Mouse (Mus musculus): ENCODE results near the gene Tmem239. TPM values are rescaled to one million over a fixed set of nuclear protein-coding genes. Genes with fewer than 3 reads are reported as not detected.

The Tmem239 gene
- polyA plus RNA-seq, 1 experiment: not detected

DNA sequence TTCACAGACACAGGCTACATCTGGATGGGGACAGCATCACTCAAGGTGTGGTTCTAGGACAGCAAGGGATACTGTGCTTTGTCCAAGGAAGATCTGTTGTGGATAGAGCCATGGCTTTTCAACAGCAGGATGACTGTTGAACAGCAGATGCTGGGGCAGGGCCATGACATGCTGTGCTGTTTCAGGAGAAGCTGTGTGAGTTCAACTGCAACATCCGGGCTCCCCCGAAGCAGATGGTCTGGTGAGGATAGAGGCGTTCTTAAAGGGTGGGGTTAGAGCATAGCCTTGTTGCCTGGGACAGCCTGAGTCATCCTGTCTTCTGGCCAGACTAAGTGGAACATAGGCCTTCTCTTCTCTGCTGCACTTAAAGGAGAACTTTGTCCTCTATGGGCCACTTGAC is 32.6 kb downstream of the Tmem239 start:
- TF ChIP-seq CTCF (IDR thresholded peaks at IDR 0.05; ENCODE audit: borderline replicate concordance, extremely low read depth, insufficient read depth, insufficient read length) (no peak), POLR2A (IDR thresholded peaks at IDR 0.05; ENCODE audit: borderline replicate concordance, extremely low read depth, insufficient read depth, insufficient read length, poor library complexity, severe bottlenecking) (no peak)

DNA sequence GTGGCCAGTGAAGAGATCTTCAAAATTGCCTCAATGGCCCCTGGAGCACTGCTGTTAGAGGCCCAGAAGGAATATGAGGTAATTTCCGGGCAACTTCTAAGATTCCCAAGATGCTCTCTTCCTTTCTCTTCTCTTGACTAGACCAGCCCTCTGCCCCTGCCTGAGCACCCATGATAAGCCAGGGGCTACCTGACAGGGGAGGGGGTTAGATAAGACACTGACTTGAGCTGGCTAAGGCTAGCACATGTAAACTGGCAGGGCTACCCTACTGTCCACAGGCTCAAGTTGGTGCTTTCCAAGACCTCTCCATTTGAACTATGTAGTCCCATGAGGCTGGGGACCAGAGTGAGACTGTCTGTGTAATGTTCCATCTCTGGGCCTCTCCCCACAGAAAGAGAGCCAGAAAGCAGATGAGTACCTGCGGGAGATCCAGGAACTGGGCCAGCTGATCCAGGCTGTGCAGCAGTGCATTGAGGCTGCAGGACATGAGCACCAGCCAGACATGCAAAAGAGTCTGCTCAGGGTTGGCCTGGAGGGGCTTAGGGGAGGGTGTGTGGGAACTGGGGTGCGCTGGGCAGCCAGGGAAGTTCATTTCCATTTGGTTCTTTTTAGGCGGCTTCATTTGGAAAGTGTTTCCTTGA is 33.7 kb downstream of the Tmem239 start:
- TF ChIP-seq POLR2A (IDR thresholded peaks at IDR 0.05; ENCODE audit: borderline replicate concordance, extremely low read depth, insufficient read depth, insufficient read length, poor library complexity, severe bottlenecking): no peak
- no peak for TF ChIP-seq CTCF (IDR thresholded peaks at IDR 0.05; ENCODE audit: borderline replicate concordance, extremely low read depth, insufficient read depth, insufficient read length)
- DNase-seq (ENCODE audit: low read depth): no peak

More for the DNA sequence above, 32.6 kb downstream of the Tmem239 start:
- no peak for DNase-seq (ENCODE audit: low read depth)

DNA sequence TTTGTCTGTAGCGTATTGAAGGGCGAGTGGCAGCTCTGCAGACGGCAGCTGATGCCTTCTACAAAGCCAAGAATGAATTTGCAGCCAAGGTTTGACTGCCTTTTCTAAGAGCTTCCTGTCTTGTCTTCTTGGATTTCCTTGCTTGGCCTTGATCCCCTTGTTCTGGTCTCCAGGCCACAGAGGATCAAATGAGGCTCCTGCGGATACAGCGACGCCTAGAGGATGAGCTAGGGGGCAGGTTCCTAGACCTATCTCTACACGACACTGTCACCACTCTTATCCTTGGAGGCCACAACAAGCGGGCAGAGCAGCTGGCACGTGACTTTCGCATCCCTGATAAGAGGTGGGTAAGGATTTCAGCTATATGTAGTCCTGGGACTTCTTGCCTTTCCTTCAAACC is 35.9 kb downstream of the Tmem239 start:
- TF ChIP-seq CTCF (IDR thresholded peaks at IDR 0.05; ENCODE audit: borderline replicate concordance, extremely low read depth, insufficient read depth, insufficient read length): no peak
- DNase-seq (ENCODE audit: low read depth): no peak

DNA sequence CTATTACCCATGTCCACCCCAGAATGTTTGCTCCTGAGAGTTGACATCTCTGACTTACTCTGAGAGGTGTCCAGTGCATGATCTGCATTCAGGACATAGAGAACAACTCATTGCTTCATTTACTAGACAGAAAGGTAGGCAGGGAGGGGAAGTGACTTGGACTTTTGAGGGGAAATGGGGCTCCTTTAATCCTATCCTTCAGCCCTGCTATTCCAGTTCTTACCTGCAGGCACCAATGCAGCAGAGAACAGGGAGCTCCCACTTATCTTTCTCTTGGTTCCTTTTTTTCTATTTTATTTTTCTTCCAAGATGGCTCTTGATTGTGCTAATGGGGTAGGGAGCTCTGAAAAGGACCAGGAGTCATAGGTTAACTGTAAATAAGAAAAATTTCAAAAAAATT is 42.2 kb downstream of the Tmem239 start:
- DNase-seq (ENCODE audit: low read depth): no peak
- TF ChIP-seq POLR2A (IDR thresholded peaks at IDR 0.05; ENCODE audit: borderline replicate concordance, extremely low read depth, insufficient read depth, insufficient read length, poor library complexity, severe bottlenecking) (no peak), CTCF (IDR thresholded peaks at IDR 0.05; ENCODE audit: borderline replicate concordance, extremely low read depth, insufficient read depth, insufficient read length) (no peak; the same call in 1 of the 2 replicates)

DNA sequence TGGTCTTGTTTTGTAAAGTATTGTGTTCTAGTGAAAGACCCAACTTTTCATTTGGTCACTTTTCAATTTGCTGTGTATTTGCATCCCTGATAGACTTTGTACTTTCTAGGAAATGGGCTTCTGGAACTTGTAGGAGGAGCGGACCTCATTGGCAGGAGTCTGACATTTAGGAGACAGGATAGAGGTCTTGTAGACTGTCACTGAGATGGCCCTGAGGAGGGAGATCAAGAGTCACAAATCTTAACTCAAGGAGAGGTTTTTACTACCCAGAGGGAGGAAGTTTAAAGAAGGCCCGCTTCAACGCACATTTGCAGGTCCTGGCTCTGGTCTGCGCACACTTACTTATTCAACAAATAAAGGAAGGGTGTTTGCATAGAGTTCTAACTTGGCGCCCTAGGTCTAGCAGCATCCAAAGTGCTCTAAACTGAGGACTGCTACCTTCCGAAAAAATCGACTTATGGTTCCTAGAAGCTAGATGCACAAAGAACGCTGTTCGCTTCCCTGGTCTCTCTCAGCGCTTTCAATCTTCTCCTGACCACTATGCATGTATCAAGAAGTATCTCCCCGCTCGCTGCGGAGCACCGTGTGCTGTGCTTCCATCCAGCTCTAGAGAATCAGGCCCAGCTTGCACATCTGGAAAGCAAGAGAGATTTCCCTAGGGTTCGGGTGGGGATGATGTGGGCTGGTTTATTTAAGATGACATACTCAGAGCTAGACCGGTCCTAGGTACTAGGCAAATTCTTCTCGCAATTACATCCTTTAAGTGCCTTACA is 42.9 kb downstream of the Tmem239 start:
- peak; percentile 39 for DNase-seq (ENCODE audit: low read depth)
- no peak for TF ChIP-seq CTCF (IDR thresholded peaks at IDR 0.05; ENCODE audit: borderline replicate concordance, extremely low read depth, insufficient read depth, insufficient read length)
- no peak for TF ChIP-seq POLR2A (IDR thresholded peaks at IDR 0.05; ENCODE audit: borderline replicate concordance, extremely low read depth, insufficient read depth, insufficient read length, poor library complexity, severe bottlenecking)

DNA sequence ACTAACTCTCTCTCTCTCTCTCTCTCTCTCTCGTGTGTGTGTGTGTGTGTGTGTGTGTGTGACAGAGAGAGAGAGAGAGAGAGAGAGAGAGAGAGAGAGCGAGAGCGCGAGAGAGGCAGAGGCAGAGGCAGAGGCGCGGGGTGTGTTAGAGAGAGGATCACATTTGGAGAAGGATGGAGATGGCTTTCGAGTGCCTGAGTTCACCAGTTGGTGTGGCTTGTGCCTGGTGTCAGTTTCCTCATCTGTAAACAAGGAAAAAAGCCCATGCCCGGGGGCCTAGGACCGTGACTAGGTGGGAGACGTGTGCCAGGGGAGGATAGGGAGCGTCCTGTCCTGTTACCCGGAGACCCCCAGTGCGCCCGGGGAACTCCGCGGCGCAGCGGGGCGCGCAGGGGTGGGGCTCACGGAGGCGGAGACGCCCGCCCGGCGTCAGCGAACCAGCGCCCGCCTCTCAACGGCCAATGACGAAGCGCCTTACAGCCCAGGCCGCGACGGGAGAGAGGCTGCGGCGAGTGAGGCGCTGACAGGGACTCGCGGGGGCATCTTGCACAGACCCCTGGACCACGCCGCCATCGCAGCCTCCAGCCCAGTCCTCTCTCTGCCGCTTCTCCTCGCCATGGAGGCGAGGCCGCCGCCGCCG is 43.6 kb downstream of the Tmem239 start, which contains the start of gene Ptpra:
Gene Ptpra (plus strand): TSS at position 485 of the 640 bp plus-strand sequence.
- TF ChIP-seq POLR2A (IDR thresholded peaks at IDR 0.05; ENCODE audit: borderline replicate concordance, extremely low read depth, insufficient read depth, insufficient read length, poor library complexity, severe bottlenecking) (peak; percentile 89), CTCF (IDR thresholded peaks at IDR 0.05; ENCODE audit: borderline replicate concordance, extremely low read depth, insufficient read depth, insufficient read length) (no peak)
- peak; percentile 96 for DNase-seq (ENCODE audit: low read depth)

DNA sequence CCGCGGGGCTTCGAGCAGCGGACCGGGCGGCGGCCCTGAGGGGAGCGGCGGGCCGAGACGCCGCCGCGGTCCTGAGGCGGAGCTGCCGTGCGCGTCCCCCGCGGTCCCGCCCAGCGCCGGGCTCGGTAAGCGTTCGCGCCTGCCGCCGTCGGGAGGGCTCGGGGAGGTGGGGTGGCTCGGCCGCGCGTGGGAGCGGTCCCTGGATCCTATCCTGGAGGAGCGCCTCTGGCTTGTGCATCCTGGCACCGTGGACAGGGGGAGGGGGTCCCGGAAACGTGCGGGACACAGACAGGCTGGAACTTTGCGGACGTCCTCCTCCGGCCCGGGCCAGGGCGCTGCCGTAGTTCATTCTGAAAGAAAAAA is 44.1 kb downstream of the Tmem239 start:
- TF ChIP-seq CTCF (IDR thresholded peaks at IDR 0.05; ENCODE audit: borderline replicate concordance, extremely low read depth, insufficient read depth, insufficient read length) (no peak), POLR2A (IDR thresholded peaks at IDR 0.05; ENCODE audit: borderline replicate concordance, extremely low read depth, insufficient read depth, insufficient read length, poor library complexity, severe bottlenecking) (no peak)
- DNase-seq (ENCODE audit: low read depth): no peak

DNA sequence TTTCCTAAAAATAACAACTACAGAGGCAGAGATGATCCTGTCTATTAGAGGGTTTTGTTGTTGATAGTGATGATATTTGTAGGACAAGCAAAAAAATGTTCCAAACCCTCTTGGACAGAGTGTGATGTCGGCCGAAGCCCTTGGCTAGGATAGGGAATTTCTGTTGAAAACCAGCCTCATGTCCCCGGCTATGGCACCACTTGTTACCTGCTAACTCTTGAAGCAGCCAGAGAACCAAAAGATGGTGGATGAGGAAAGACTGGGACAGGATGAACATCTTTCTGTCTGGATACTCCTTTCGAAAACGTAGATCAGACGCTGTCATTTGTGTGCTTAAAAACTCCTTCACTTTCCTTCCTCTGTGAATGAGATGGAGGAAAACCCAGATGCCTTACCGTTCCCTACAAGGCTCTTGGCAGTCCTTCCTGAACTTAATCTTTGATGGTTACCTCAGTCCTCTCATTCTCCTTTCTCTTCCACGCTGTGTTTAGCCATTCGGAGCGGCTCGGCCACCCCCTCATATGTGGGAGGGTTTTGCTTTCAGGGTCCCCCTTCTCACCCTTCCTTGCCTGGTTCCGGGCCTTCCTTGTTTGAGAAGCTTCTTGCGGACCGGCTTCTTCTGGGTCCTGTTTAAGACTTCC is 44.9 kb downstream of the Tmem239 start:
- TF ChIP-seq POLR2A (IDR thresholded peaks at IDR 0.05; ENCODE audit: borderline replicate concordance, extremely low read depth, insufficient read depth, insufficient read length, poor library complexity, severe bottlenecking) (no peak), CTCF (IDR thresholded peaks at IDR 0.05; ENCODE audit: borderline replicate concordance, extremely low read depth, insufficient read depth, insufficient read length) (no peak)
- DNase-seq (ENCODE audit: low read depth): no peak

DNA sequence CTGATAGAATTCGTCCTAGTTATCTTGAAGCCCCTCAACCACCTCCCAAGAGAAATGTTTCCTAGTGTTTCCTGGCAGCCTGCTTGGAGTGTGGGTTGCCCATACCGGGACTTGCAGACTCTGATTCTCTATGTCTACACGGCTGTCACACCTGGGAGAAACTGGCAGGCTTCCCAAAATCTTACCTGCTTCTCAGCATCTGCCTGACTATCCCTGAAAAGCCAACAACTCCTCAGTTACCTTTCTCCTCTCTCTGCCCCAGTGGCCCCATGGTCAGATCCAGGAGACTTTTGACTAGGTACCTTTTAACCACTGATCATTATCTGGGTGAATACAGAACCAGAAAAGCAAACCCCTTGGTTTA is 45.4 kb downstream of the Tmem239 start:
- TF ChIP-seq CTCF (IDR thresholded peaks at IDR 0.05; ENCODE audit: borderline replicate concordance, extremely low read depth, insufficient read depth, insufficient read length): no peak
- TF ChIP-seq POLR2A (IDR thresholded peaks at IDR 0.05; ENCODE audit: borderline replicate concordance, extremely low read depth, insufficient read depth, insufficient read length, poor library complexity, severe bottlenecking): no peak
- no peak for DNase-seq (ENCODE audit: low read depth)

DNA sequence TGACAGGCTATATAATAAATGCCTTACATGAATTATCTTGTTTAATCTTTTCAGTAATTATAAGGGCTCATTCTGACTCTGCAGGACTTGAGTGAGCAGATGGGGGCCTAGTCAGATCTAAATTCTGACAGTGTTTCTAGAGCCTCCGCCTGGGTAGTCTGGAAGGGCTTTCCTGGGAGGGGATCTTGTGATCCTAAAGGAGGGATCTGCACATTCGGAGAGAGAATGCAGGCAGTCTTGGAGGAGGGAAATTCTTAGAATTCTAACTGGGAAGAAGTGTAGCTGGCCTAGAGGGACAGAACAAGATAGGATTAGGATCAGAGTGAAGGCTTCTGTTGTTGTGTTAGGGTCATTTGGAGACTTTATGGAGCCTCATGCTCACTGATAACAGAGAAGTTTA is 46.0 kb downstream of the Tmem239 start:
- no peak for DNase-seq (ENCODE audit: low read depth)
- no peak for TF ChIP-seq CTCF (IDR thresholded peaks at IDR 0.05; ENCODE audit: borderline replicate concordance, extremely low read depth, insufficient read depth, insufficient read length)
- TF ChIP-seq POLR2A (IDR thresholded peaks at IDR 0.05; ENCODE audit: borderline replicate concordance, extremely low read depth, insufficient read depth, insufficient read length, poor library complexity, severe bottlenecking): no peak

DNA sequence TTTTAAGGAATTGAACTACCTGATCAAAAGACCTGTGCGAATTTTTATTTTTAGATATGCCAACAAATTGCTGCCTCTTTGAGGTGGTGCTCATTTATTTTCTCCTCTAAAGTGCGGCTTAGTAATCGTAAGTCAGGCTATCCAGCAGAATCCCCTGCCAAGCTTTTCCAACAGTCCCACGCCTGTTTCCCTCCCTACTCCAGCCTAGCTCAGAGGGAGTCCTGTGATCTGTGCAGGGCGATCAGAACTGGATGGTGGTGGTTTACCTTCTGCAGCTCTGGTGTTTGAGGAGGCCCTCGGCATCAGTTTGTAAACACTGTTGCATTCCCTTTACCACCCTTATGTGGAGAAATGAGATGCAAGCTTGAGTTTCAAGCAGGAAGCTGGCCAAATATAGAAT is 47.1 kb downstream of the Tmem239 start:
- no peak for DNase-seq (ENCODE audit: low read depth)
- TF ChIP-seq POLR2A (IDR thresholded peaks at IDR 0.05; ENCODE audit: borderline replicate concordance, extremely low read depth, insufficient read depth, insufficient read length, poor library complexity, severe bottlenecking) (no peak), CTCF (IDR thresholded peaks at IDR 0.05; ENCODE audit: borderline replicate concordance, extremely low read depth, insufficient read depth, insufficient read length) (no peak)

Data from brain, embryonic 14.5 days (tissue).